Mouse (Mus musculus) cortical plate, adult 2 months (tissue): Measurements from ENCODE around the gene Gramd4. TPM values are rescaled to one million over a fixed set of nuclear protein-coding genes. Genes with fewer than 3 reads are reported as not detected.
"Not testable (repeated sequence)": the region's sequence is repeated elsewhere in the genome, so short reads cannot be mapped to it uniquely, and the experiment has no call there.

Experiments
- H3K27ac ChIP-seq: fragments of 200-500 bp; 2 replicates; pipeline ENCODE4 v1.5.1; 2012; ENCODE audit warnings: low read length, control low read depth, inconsistent platforms; ENCODE audit not compliant: insufficient read depth
- H3K4me1 ChIP-seq: fragments of 200-500 bp; 2 replicates; pipeline ENCODE4 v1.6.1; 2011; ENCODE audit warnings: low read length; ENCODE audit not compliant: control insufficient read depth, insufficient read depth
- H3K4me3 ChIP-seq: fragments of 200-500 bp; 2 replicates; pipeline ENCODE4 v1.5.1; 2011; ENCODE audit warnings: mild to moderate bottlenecking, low read length, control low read depth; ENCODE audit not compliant: insufficient read depth
- CTCF ChIP-seq: fragments of 200-500 bp; IDR thresholded peaks from 2 replicates; pipeline ENCODE4 v1.5.1; 2011; ENCODE audit warnings: mild to moderate bottlenecking, control low read depth, low read length; ENCODE audit not compliant: insufficient read depth; ENCODE audit errors: extremely low read depth
- POLR2A ChIP-seq: fragments of 200-500 bp; IDR thresholded peaks from 2 replicates; pipeline ENCODE4 v1.6.1; 2011; ENCODE audit warnings: mild to moderate bottlenecking, low read length, control low read depth; ENCODE audit not compliant: insufficient read depth; ENCODE audit errors: extremely low read depth
- polyA plus RNA-seq: library from polyadenylated mRNA; depleted of rRNA; stranded (reverse); fragments of >200 nt; gene quantifications from 2 replicates; pipeline ENCODE4 v1.2.3, GENCODE M21; 2012

Gene Gramd4
- polyA plus RNA-seq, 1 experiment, result 32.6 TPM

DNA sequence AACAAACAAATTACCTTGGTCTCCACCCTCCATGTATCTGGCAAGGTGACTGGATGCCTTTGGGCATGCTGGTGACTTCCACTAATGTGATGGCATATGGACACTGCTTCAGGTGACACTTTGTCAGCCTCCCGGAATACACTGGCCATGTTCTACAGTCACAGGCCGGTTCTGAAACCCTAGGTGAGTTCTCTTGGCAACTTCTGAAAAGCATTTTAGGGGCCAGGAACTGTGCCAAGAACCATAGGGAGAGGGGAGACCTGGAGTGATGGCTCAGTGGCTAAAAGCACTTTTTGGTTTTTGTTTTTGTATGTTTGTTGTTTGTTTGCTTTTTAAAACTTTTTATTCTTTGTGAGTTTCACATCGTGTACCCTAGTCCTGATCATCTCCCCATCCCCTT is 8.0 kb upstream of the Gramd4 start:
- TF ChIP-seq POLR2A (no peak), CTCF (no peak)
- Histone ChIP-seq H3K4me1 (0 out of 2 replicates have a peak, but pooled peaks cover 2% of the 10 kb centered on the region), H3K27ac (no peak overlapping the region), H3K4me3 (no peak overlapping the region)

DNA sequence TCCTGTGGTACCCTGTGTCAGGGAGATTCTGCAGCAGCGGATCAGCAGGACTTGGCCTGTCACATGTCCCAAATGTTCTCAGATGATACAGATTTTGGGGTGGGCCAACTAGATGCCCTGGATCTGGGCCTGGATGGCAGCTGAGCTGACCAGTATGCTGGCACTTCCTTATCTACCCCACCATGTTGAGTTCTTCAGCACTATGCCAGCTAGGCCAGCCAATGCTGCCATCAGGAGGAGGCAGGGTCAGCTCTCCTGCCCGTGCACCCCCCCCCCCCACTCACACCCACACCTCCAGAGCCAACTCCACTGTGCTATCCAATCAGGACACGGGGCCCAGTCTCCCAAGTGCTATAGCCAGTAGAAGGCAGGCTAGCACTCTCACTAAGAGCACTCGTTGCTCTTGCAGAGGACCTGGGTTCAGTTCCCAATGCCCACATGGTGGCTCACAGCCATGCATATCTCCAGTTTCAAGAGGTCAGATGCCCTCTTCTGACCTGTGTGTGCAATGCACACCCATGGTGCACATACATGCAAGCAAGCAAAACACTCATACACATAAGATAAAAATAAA is 7.2 kb upstream of the Gramd4 start:
- H3K4me1 ChIP-seq, result 0 out of 2 replicates have a peak, but pooled peaks cover 2% of the 10 kb centered on the region
- H3K27ac ChIP-seq, result no peak overlapping the region
- TF ChIP-seq POLR2A (no peak), CTCF (no peak)
- H3K4me3 ChIP-seq, result no peak overlapping the region

DNA sequence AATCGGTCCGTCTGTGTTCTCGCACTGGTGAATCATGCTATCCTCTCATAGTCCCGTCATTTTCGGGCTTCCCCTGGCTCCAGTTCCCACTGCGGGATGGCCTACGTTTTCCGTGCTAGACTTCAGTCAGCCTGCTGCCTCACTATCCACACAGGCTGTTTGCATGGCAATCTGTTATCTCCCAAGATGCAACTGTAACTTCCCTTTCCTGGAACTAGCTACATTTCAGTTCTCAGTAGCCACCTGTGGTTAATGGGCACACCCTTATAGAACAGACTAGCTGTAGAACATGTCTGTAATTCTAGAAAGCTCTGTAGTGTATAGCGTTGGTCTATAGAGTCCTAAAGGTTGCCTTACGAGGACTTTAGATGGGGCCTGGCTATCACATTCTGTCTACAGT is 6.3 kb upstream of the Gramd4 start:
- Histone ChIP-seq H3K27ac (no peak overlapping the region), H3K4me3 (no peak overlapping the region), H3K4me1 (0 out of 2 replicates have a peak, but pooled peaks cover 2% of the 10 kb centered on the region)
- TF ChIP-seq CTCF (no peak), POLR2A (no peak)

DNA sequence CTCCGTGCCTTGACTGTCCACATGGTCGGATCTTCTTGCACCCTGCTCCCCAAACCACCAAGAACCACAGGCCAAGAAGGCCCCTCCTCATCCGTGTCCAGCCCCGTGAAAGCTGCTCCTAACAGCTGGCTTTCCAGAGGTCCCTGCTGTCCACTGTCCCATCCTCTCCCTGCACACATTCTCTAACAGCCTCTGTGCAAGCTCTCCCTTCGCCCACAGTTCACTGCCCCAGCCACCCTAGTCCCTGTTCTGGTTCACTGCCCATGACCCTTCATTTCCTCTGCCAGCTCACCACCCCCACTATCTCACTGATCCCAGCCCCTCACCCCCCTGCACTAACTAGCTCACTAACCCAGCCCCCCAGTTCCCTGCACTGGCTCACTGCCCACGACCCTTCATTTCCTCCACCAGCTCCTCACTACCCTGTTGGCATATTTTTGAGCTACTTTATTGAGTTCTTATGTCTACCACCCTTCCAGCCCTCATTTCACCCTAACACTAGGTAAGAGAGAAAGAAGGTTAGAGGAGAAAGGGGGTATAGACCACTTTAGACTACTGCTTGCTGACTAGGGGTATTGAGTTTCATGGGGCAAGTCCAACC is 5.5 kb upstream of the Gramd4 start:
- Histone ChIP-seq H3K27ac (no peak overlapping the region), H3K4me3 (no peak overlapping the region), H3K4me1 (0 out of 2 replicates have a peak, but pooled peaks cover 2% of the 10 kb centered on the region)
- TF ChIP-seq CTCF, result no peak
- no peak for TF ChIP-seq POLR2A

DNA sequence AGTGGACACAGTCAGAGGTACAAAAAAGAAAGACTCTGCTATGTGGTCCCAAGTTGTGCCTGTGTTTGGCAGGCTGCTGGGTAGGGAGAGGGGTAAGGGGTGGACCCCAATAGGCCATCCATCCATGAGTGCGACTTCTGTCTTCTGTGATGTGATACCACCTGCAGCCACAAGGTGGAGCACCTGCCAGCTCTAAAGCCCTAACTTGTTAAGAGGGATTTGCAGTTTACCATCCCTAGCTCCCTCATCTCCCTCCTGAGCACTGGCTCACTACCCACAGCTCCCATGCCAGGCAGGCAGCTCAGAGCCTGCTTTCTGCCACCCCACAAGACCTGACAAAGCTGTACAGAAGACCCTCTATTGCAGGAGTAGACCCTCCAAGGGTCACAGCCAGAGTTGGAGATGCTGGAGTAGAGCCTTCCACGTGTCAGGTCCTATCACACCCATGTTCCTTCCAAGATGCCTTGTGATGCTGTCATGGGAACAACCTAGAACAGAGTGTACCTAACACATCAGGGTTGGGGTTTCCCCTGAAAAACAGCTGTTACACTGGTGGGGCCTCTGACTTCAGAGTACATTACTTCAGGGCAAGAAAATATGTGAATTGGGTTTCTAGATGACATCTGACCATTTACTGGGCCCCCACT is 3.5 kb upstream of the Gramd4 start:
- no peak overlapping the region for H3K27ac ChIP-seq
- TF ChIP-seq POLR2A (no peak), CTCF (peak; percentile 96)
- H3K4me3 ChIP-seq, result no peak overlapping the region
- H3K4me1 ChIP-seq, result peaks cover 5% of the 10 kb centered on the region; the same call in 1 of the 2 replicates

DNA sequence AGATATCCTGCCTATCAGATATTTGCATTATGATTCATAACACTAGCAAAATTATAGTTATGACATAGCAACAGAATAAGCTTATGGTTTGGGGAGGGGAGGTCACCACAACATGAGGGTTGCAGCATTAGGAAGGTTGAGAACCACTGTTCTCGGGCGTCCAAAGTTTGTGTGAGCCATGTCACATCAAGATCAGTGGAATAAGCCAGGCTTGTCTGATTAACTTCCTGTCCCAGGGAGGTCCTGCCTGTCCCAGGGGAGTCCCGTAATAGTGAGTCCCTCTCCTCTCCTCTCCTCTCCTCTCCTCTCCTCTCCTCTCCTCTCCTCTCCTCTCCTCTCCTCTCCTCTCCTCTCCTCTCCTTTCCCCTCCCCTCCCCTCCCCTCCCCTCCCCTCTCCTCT is 2.6 kb upstream of the Gramd4 start:
- H3K4me1 ChIP-seq, H3K27ac ChIP-seq, H3K4me3 ChIP-seq: not testable (repeated sequence)

DNA sequence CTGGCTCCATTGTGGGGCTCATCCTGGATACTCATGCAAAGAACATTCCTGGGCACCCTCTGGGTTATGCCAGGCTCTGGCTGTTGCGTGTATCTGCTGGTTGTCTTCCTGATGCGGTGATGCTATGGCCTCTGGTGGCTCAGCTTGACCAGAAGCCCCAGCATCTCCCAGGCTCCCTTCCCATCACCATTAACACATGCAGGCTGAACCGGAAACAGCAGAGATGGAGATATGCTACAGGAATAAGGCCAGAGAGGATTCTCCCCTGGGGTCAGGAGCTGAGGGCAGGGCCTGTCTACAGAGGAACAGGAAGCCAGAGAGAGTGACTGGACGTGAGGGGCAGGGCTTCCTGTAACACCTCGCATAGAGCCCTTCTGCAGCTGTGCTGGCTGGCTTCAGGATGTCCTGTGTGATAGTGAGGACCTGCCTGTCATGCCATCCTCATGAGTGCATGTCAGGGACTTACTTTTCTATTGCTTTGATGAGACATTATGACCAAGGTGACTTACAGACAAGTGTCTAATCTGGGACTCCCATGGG is 1.2 kb upstream of the Gramd4 start:
- Histone ChIP-seq H3K27ac (no peak overlapping the region), H3K4me3 (no peak overlapping the region), H3K4me1 (peaks cover 15% of the 10 kb centered on the region; the same call in 1 of the 2 replicates)
- TF ChIP-seq CTCF, result no peak
- TF ChIP-seq POLR2A, result no peak

DNA sequence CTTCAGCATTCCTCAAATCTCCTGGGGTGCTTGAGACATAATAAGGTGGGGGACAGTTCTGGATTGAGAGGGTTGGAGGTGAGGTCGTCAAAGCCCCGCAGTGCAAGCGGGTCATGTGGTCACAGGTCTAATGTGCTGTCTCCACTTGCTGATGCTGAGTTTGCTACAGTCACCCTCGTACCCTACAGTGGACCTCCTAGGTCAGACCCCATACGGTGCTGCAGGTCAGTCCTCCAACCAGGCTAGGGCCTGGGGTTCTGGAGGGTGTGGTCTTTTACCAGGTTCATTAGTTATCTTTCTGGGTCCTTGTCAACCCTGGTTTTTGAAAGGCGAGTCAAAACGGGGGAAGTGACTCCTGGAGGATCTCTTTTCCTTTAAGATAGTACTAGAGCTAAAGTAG is 413 bp downstream of the Gramd4 start:
- Histone ChIP-seq H3K4me3 (peak overlapping the region; percentile 73; the same call in 1 of the 2 replicates), H3K27ac (no peak overlapping the region), H3K4me1 (peaks cover 17% of the 10 kb centered on the region; the same call in 1 of the 2 replicates)
- no peak for TF ChIP-seq CTCF
- no peak for TF ChIP-seq POLR2A

DNA sequence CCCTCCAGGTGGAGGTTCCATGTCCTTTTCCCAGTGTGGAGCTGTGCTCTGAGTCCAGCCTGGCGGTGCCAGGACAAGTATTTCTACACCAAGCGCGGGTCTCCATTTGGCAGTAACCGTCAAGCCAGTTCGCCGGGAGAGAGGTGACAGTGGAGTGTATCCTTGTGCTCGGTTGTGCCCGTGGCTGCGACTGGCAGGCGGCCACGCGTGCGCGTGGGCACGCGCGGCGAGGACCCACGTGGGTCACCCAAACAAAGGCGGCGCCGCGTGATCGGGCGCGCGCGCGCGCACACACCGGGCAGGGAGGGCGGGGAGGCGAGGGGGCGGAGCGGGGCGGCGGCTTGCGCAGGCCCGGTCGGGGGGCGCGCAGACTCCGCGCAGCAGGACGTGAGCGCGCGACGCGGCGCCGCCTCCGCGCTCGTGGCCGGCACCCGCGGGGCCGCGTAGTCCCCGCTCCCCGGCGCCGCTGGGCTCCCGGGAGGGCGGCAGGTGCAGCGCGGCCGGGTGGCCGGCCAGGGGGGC is 960 bp downstream of the Gramd4 start:
- Histone ChIP-seq H3K4me3 (peak overlapping the region; percentile 73), H3K27ac (peak overlapping the region; percentile 91), H3K4me1 (peaks cover 18% of the 10 kb centered on the region; the same call in 1 of the 2 replicates)
- TF ChIP-seq CTCF (no peak), POLR2A (no peak)
